Mouse (Mus musculus) CH12.LX (cell line): ENCODE results near the gene Cdk5rap3. TPM values are rescaled to one million over a fixed set of nuclear protein-coding genes. Genes with fewer than 3 reads are reported as not detected.

Experiments
- DNase-seq: peaks from one replicate; pipeline ENCODE4 v3.0.0-alpha.2; 2013; ENCODE audit errors: extremely low read depth
- H3K27ac ChIP-seq: 2 replicates; pipeline ENCODE4 v1.5.1; 2012; ENCODE audit warnings: low read depth, mild to moderate bottlenecking, control low read depth, moderate library complexity; ENCODE audit not compliant: insufficient read depth
- H3K27me3 ChIP-seq: replicated peaks from 2 replicates; pipeline ENCODE3; 2012; ENCODE audit warnings: inconsistent platforms
- H3K36me3 ChIP-seq, 2 experiments: replicated peaks in 1 of 2; 2 replicates each; pipeline versions ENCODE3 to v1.6.1; 2012; ENCODE audit warnings: inconsistent platforms in 1 of 2, low read length in 1 of 2, mild to moderate bottlenecking in 1 of 2, mixed read lengths in 1 of 2, moderate library complexity in 1 of 2; ENCODE audit not compliant: control insufficient read depth in 1 of 2, insufficient read depth in 1 of 2
- H3K4me1 ChIP-seq, 2 experiments: 2 replicates each; pipeline ENCODE4 v1.6.1; 2012; ENCODE audit warnings: inconsistent platforms in 1 of 2, moderate library complexity in 1 of 2; ENCODE audit not compliant: insufficient read depth in 2 of 2, control insufficient read depth in 1 of 2
- H3K4me2 ChIP-seq: 2 replicates; pipeline ENCODE4 v1.6.1; 2012; ENCODE audit warnings: low read depth, mild to moderate bottlenecking, control low read depth; ENCODE audit not compliant: poor library complexity, insufficient read depth, severe bottlenecking
- H3K4me3 ChIP-seq, 3 experiments: fragments of 150-350 bp in 1 of 3; sonication (generic) in 1 of 3; replicated peaks in 1 of 3; 2 replicates each; pipeline versions ENCODE3 to v1.5.1; 2011 to 2012; ENCODE audit warnings: low read depth in 2 of 3, low read length in 2 of 3, mild to moderate bottlenecking in 2 of 3, moderate library complexity in 2 of 3, control low read depth in 1 of 3, improper control_type of control experiment in 1 of 3, inconsistent platforms in 1 of 3, mixed read lengths in 1 of 3; ENCODE audit not compliant: poor library complexity in 1 of 3
- H3K79me2 ChIP-seq: replicated peaks from 2 replicates; pipeline ENCODE4 v1.6.1; 2012; ENCODE audit warnings: mild to moderate bottlenecking, moderate library complexity; ENCODE audit not compliant: control insufficient read depth, poor library complexity, insufficient read depth, severe bottlenecking; ENCODE audit errors: extremely low read depth
- H3K9ac ChIP-seq: 2 replicates; pipeline ENCODE4 v1.6.1; 2012; ENCODE audit warnings: low read depth, mild to moderate bottlenecking, control low read depth, moderate library complexity; ENCODE audit not compliant: insufficient read depth
- H3K9me3 ChIP-seq: replicated peaks from 2 replicates; pipeline ENCODE3; 2012; ENCODE audit warnings: low read length, inconsistent platforms, mixed read lengths
- CHD1 ChIP-seq: IDR thresholded peaks from 2 replicates; pipeline ENCODE4 v1.6.1; 2012; ENCODE audit warnings: low read depth, low read length, improper control_type of control experiment, inconsistent platforms
- E2F4 ChIP-seq: IDR thresholded peaks from 2 replicates; pipeline ENCODE4 v1.6.1; 2011; ENCODE audit warnings: low read depth, low read length, improper control_type of control experiment; ENCODE audit not compliant: insufficient replicate concordance
- ELF1 ChIP-seq: IDR thresholded peaks from 2 replicates; pipeline ENCODE4 v1.6.1; 2014; ENCODE audit warnings: low read depth, mild to moderate bottlenecking, inconsistent platforms, low read length, improper control_type of control experiment
- EP300 ChIP-seq: IDR thresholded peaks from 2 replicates; pipeline ENCODE4 v1.6.1; 2011; ENCODE audit warnings: low read length, improper control_type of control experiment
- ETS1 ChIP-seq: conservative IDR thresholded peaks from 2 replicates; pipeline ENCODE4 v1.6.1; 2012; ENCODE audit warnings: low read depth, mild to moderate bottlenecking, inconsistent platforms, low read length, improper control_type of control experiment, moderate library complexity
- IRF4 ChIP-seq: IDR thresholded peaks from 2 replicates; pipeline ENCODE4 v1.6.1; 2014; ENCODE audit warnings: low read depth, mild to moderate bottlenecking, inconsistent platforms, low read length, improper control_type of control experiment
- JUND ChIP-seq: conservative IDR thresholded peaks from 2 replicates; pipeline ENCODE4 v1.6.1; 2011; ENCODE audit warnings: low read depth, low read length, improper control_type of control experiment
- MAFK ChIP-seq: IDR thresholded peaks from 2 replicates; pipeline ENCODE4 v1.6.1; 2011; ENCODE audit warnings: low read length, improper control_type of control experiment; ENCODE audit not compliant: insufficient replicate concordance
- MAX ChIP-seq: IDR thresholded peaks from 2 replicates; pipeline ENCODE4 v1.6.1; 2011; ENCODE audit warnings: low read length, improper control_type of control experiment
- MEF2A ChIP-seq: IDR thresholded peaks from 2 replicates; pipeline ENCODE4 v1.6.1; 2014; ENCODE audit warnings: low read depth, mild to moderate bottlenecking, inconsistent platforms, low read length, improper control_type of control experiment, borderline replicate concordance
- MXI1 ChIP-seq: IDR thresholded peaks from 2 replicates; pipeline ENCODE4 v1.6.1; 2011; ENCODE audit warnings: mild to moderate bottlenecking, low read depth, low read length, improper control_type of control experiment
- PAX5 ChIP-seq: IDR thresholded peaks from 2 replicates; pipeline ENCODE4 v1.6.1; 2012; ENCODE audit warnings: low read length, inconsistent platforms, mixed read lengths
- RCOR1 ChIP-seq: conservative IDR thresholded peaks from 2 replicates; pipeline ENCODE4 v1.6.1; 2012; ENCODE audit warnings: low read depth, mild to moderate bottlenecking, inconsistent platforms, low read length, improper control_type of control experiment
- SIN3A ChIP-seq: IDR thresholded peaks from 2 replicates; pipeline ENCODE4 v1.6.1; 2012; ENCODE audit warnings: low read length, improper control_type of control experiment, inconsistent platforms
- SMC3 ChIP-seq: IDR thresholded peaks from 2 replicates; pipeline ENCODE4 v1.6.1; 2011; ENCODE audit warnings: low read depth, low read length, improper control_type of control experiment
- TCF12 ChIP-seq: IDR thresholded peaks from 2 replicates; pipeline ENCODE4 v1.6.1; 2014; ENCODE audit warnings: low read depth, mild to moderate bottlenecking, inconsistent platforms, low read length, improper control_type of control experiment
- UBTF ChIP-seq: IDR thresholded peaks from 2 replicates; pipeline ENCODE4 v1.6.1; 2012; ENCODE audit warnings: low read depth, mild to moderate bottlenecking, inconsistent platforms, low read length, improper control_type of control experiment, moderate library complexity
- USF1 ChIP-seq: IDR thresholded peaks from 2 replicates; pipeline ENCODE4 v1.6.1; 2014; ENCODE audit warnings: low read depth, mild to moderate bottlenecking, inconsistent platforms, low read length, improper control_type of control experiment
- USF2 ChIP-seq: conservative IDR thresholded peaks from 2 replicates; pipeline ENCODE4 v1.6.1; 2011; ENCODE audit warnings: low read depth, low read length, improper control_type of control experiment
- ZC3H11A ChIP-seq: IDR thresholded peaks from 2 replicates; pipeline ENCODE4 v1.6.1; 2012; ENCODE audit warnings: low read depth, mild to moderate bottlenecking, inconsistent platforms, low read length, improper control_type of control experiment
- ZKSCAN1 ChIP-seq: IDR thresholded peaks from 2 replicates; pipeline ENCODE4 v1.6.1; 2012; ENCODE audit warnings: low read depth, inconsistent platforms, low read length, improper control_type of control experiment, borderline replicate concordance
- ZMIZ1 ChIP-seq: IDR thresholded peaks from 2 replicates; pipeline ENCODE4 v1.6.1; 2012; ENCODE audit warnings: low read depth, mild to moderate bottlenecking, inconsistent platforms, low read length, improper control_type of control experiment
- ZNF384 ChIP-seq: IDR thresholded peaks from 2 replicates; pipeline ENCODE4 v1.6.1; 2012; ENCODE audit warnings: low read depth, low read length, improper control_type of control experiment, inconsistent platforms
- dilution Hi-C: fragments of 300-500 bp; cut with MboI; formaldehyde crosslinking; loops from 2 replicates; pipeline ENCODE4 v1.14.3; 2020; ENCODE audit warnings: low sequenced_read_pairs; ENCODE audit not compliant: extremely low pct_unique_long_range_greater_than_20kb, extremely low pct_ligation_motif_present
- in situ Hi-C: fragments of 300-500 bp; cut with MboI; formaldehyde crosslinking; loops from 3 replicates; pipeline ENCODE4 v1.14.3; 2019; ENCODE audit warnings: low sequenced_read_pairs, low pct_ligation_motif_present, low pct_unique_long_range_greater_than_20kb, mixed read lengths
- polyA plus RNA-seq: library from polyadenylated mRNA; unstranded; fragments of >175 nt; gene quantifications from 2 replicates; pipeline ENCODE4 v1.2.1, GENCODE M21; 2012; ENCODE audit warnings: low read depth; ENCODE audit not compliant: insufficient read length
- total RNA-seq, 2 experiments: library from RNA; depleted of rRNA; stranded (reverse); fragments of 300-350 nt in 1 of 2; fragments of >200 nt in 1 of 2; gene quantifications; 2 replicates each; pipeline ENCODE4 v1.2.3; 2012 to 2014

Cdk5rap3 gene
- total and polyA plus RNA-seq, 3 experiments, result 61.6 to 112 (median 70.3) TPM

DNA sequence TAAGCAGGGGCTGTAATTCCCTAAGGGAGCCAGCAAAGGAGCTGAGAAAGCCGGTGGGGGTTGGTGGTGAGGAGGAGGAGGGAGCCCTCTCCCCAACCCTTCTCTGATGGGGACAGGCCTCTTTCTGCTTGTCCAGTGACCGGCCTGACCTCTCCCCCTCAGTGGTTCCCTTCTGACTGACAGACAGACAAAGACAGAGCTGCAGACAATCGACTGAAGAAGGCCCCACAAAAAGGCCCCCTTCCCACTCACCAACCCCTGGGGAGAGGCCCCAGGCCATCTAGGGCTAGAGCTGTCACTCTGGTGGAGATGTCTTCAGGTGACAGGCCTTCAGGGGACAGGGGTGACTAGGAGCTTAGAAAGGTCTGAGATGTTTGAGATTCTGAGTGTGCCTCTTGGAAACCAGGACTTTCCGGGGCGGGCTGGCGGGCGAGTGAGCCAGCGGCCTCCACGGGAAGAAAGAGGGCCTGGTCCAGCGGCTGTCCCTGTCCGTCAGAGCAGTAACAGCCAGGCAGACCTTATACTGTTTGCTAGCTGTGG lies 42.6 kb downstream of the Cdk5rap3 start:
- H3K27ac ChIP-seq, result no peak overlapping the region
- in situ Hi-C loops (loop anchor here (5.0 to 25.0 kb wide), 3 partner anchors 39 to 436 kb away; no protein-coding TSS in a partner anchor), dilution Hi-C loops (no loop called here)
- H3K79me2 ChIP-seq, result no peaks in the 10 kb centered on the region
- peaks cover 80% of the 10 kb centered on the region for H3K27me3 ChIP-seq
- H3K9me3 ChIP-seq, result no peaks in the 10 kb centered on the region
- H3K9ac ChIP-seq, result no peak overlapping the region
- TF ChIP-seq JUND (no peak), MAFK (no peak), MEF2A (no peak), ELF1 (no peak), PAX5 (no peak), USF1 (no peak), ZMIZ1 (no peak), E2F4 (no peak), ZC3H11A (no peak), ZNF384 (no peak), EP300 (no peak), SMC3 (no peak), CHD1 (no peak), TCF12 (no peak), USF2 (no peak), MXI1 (no peak), UBTF (no peak), ZKSCAN1 (no peak)
- no peak overlapping the region for H3K4me2 ChIP-seq
- no peak for DNase-seq
- no peaks in the 10 kb centered on the region for H3K36me3 ChIP-seq
- peaks cover 4 to 28% of the 10 kb centered on the region in 2 experiments; a peak in 3 of 4 replicates for H3K4me1 ChIP-seq
- no peak overlapping the region for H3K4me3 ChIP-seq

DNA sequence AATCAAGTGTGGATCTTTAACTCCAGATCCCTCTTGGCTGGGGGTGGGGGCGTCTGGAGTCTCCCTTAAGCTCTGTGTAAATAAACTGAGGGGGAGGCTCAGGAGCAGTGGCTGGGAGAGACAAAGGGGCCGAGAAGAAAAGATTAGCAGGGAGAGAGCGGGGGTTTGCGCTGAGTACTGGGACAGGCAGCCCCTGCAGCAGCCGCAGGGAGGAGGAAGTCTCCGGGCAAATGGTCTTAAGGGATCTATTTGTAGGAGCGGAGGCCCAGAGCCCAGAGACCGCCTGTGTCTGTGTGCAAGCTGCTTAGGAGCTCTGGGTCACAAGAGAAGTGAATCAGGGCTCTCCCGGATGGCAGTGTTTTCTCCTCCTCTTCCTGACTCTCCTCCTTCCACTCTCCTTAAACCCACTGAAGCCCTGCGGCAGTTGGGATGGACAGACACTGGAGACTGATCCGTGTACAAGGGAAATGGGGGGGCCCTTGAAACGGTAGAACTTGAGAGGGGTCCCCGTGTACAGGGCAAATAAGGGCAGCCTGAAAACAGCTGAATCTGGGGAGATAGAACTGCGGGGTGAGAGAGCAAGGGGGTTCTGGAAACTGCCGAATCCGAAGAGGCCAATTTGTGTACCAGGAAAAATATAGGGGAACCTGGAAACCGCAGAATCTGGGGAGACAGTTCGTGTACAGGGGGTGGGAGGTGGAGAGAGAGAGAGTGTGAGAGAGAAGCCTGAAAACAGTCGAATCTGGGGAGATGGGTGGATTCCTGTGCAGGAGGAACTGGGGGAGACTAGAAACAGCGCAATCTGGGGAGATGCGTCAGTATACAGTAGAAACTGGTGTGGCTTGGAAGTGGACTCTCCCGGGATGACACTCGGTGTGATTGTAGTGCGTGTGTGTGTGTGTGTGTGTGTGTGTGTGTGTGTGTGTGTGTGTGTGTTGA lies 43.6 kb downstream of the Cdk5rap3 start:
- H3K27me3 ChIP-seq, result peaks cover 70% of the 10 kb centered on the region
- H3K4me2 ChIP-seq, result no peak overlapping the region
- H3K79me2 ChIP-seq, result no peaks in the 10 kb centered on the region
- no peak overlapping the region for H3K4me3 ChIP-seq
- H3K27ac ChIP-seq, result no peak overlapping the region
- no peak for DNase-seq
- no peak overlapping the region for H3K9ac ChIP-seq
- H3K36me3 ChIP-seq, result no peaks in the 10 kb centered on the region
- H3K4me1 ChIP-seq, result peaks cover 0 to 18% of the 10 kb centered on the region in 2 experiments; a peak in 3 of 4 replicates
- dilution Hi-C loops (no loop called here), in situ Hi-C loops (loop anchor here (5.0 to 25.0 kb wide), 3 partner anchors 40 to 435 kb away; no protein-coding TSS in a partner anchor)
- no peaks in the 10 kb centered on the region for H3K9me3 ChIP-seq
- TF ChIP-seq JUND (no peak), RCOR1 (no peak), IRF4 (no peak), ZC3H11A (no peak), EP300 (no peak), ETS1 (no peak), MAX (no peak), MEF2A (no peak), MXI1 (no peak), SIN3A (no peak), CHD1 (no peak)
